9 mouse cellular contexts compared by ENCODE assay signal in genomic region chr4:129695815-129696157, GRCm38 (mm10). TPM values are rescaled to one million over a fixed set of nuclear protein-coding genes. Genes with fewer than 3 reads are reported as not detected.
DNase-seq lines count a peak whose midpoint lies in the region; ATAC-seq and TF ChIP-seq lines count a peak whose summit lies in the region.
"Had no signal": no experiment of that assay in that cellular context is flagged by ENCODE, and none has a peak within 500 bp of the region (broad histone marks: within the 10 kb centered on the region; RNA-seq: fewer than 3 reads in every experiment).

No protein-coding gene starts in this region.

- H3K4me3 ChIP-seq in kidney, embryonic 16.5 days (ENCODE audit: low read length) = peak overlapping the region; percentile 82
- H3K4me3 ChIP-seq in embryonic facial prominence, embryonic 11.5 days (ENCODE audit: low read depth, low read length) = peak overlapping the region; percentile 59
- H3K4me3 ChIP-seq in intestine, embryonic 14.5 days (ENCODE audit: low read depth, low read length) = peak overlapping the region; percentile 60
- peak overlapping the region; percentile 69 for H3K4me3 ChIP-seq in midbrain, postnatal 0 days (ENCODE audit: low read depth, low read length)

- no peak for DNase-seq in kidney, postnatal 10 days
- DNase-seq in embryonic facial prominence, embryonic 11.5 days (ENCODE audit: low spot score) = no peak
- no peak for DNase-seq in intestine, embryonic 14.5 days (ENCODE audit: low spot score)
- no peak for DNase-seq in midbrain, postnatal 0 days (ENCODE audit: low spot score)
- DNase-seq in layer of hippocampus, adult 9-10 months (ENCODE audit: low spot score) = no peak
- DNase-seq in right cerebral cortex, postnatal 14 days = no peak
- no peak for DNase-seq in thymus, postnatal 36 days
- DNase-seq: kidney, adult 9 months had no signal

- TF ChIP-seq CTCF in midbrain, postnatal 0 days (IDR thresholded peaks at IDR 0.05) = no peak

- no peaks in the 10 kb centered on the region for H3K9me3 ChIP-seq in kidney, embryonic 16.5 days (ENCODE audit: low read length)
- H3K9me3 ChIP-seq in embryonic facial prominence, embryonic 11.5 days (replicated peaks; ENCODE audit: control insufficient read depth, low read length) = no peaks in the 10 kb centered on the region
- H3K9me3 ChIP-seq in intestine, embryonic 14.5 days (ENCODE audit: control insufficient read depth, low read length) = no peaks in the 10 kb centered on the region
- H3K9me3 ChIP-seq in midbrain, postnatal 0 days (ENCODE audit: low read length) = no peaks in the 10 kb centered on the region

- peak overlapping the region; percentile 81 for H3K4me2 ChIP-seq in kidney, embryonic 16.5 days (replicated peaks; ENCODE audit: low read depth, low read length)
- peak overlapping the region; percentile 41 for H3K4me2 ChIP-seq in embryonic facial prominence, embryonic 11.5 days (ENCODE audit: low read depth, low read length)
- H3K4me2 ChIP-seq in intestine, embryonic 14.5 days (ENCODE audit: low read length) = peak overlapping the region; percentile 46
- peak overlapping the region; percentile 65 for H3K4me2 ChIP-seq in midbrain, postnatal 0 days (ENCODE audit: low read depth, low read length, poor library complexity, severe bottlenecking)

- 23% methylated on average over 6 of the region's 6 CpGs for WGBS in kidney, embryonic 16.5 days
- WGBS in embryonic facial prominence, embryonic 11.5 days = 25% methylated on average over 6 of the region's 6 CpGs
- 21% methylated on average over 6 of the region's 6 CpGs for WGBS in intestine, embryonic 14.5 days
- 21% methylated on average over 6 of the region's 6 CpGs for WGBS in midbrain, postnatal 0 days

- H3K27me3 ChIP-seq in kidney, embryonic 16.5 days (ENCODE audit: insufficient read depth, low read length) = no peaks in the 10 kb centered on the region
- no peaks in the 10 kb centered on the region for H3K27me3 ChIP-seq in embryonic facial prominence, embryonic 11.5 days (ENCODE audit: control insufficient read depth, insufficient read depth, low read length)
- no peaks in the 10 kb centered on the region for H3K27me3 ChIP-seq in intestine, embryonic 14.5 days (replicated peaks; ENCODE audit: control insufficient read depth, insufficient read depth, low read length)
- no peaks in the 10 kb centered on the region for H3K27me3 ChIP-seq in midbrain, postnatal 0 days (ENCODE audit: insufficient read depth, low read length)

- ATAC-seq in kidney, embryonic 16.5 days (ENCODE audit: low FRiP score, low TSS enrichment) = peak; percentile 5; the same call in 1 of the 2 replicates
- no peak for ATAC-seq in embryonic facial prominence, embryonic 11.5 days (replicated peaks; ENCODE audit: insufficient number of reproducible peaks, low FRiP score, low TSS enrichment, low read depth)
- ATAC-seq in intestine, embryonic 14.5 days (replicated peaks; ENCODE audit: low FRiP score, low TSS enrichment, low read depth) = no peak
- ATAC-seq in midbrain, postnatal 0 days (ENCODE audit: low FRiP score) = no peak

- H3K36me3 ChIP-seq in kidney, embryonic 16.5 days (ENCODE audit: insufficient read depth, low read length) = peaks cover 23% of the 10 kb centered on the region
- peaks cover 4% of the 10 kb centered on the region for H3K36me3 ChIP-seq in embryonic facial prominence, embryonic 11.5 days (replicated peaks; ENCODE audit: control insufficient read depth, insufficient read depth, low read depth, low read length)
- peaks cover 33% of the 10 kb centered on the region for H3K36me3 ChIP-seq in intestine, embryonic 14.5 days (ENCODE audit: control insufficient read depth, insufficient read depth, low read length)
- H3K36me3 ChIP-seq in midbrain, postnatal 0 days (ENCODE audit: insufficient read depth, low read length) = peaks cover 21% of the 10 kb centered on the region

- H3K4me1 ChIP-seq in kidney, embryonic 16.5 days (ENCODE audit: insufficient read depth, low read length) = peaks cover 17% of the 10 kb centered on the region
- peaks cover 5% of the 10 kb centered on the region for H3K4me1 ChIP-seq in embryonic facial prominence, embryonic 11.5 days (ENCODE audit: control insufficient read depth, insufficient read depth, low read length)
- H3K4me1 ChIP-seq in intestine, embryonic 14.5 days (replicated peaks; ENCODE audit: control insufficient read depth, insufficient read depth, low read length) = peaks cover 6% of the 10 kb centered on the region
- H3K4me1 ChIP-seq in midbrain, postnatal 0 days (ENCODE audit: insufficient read depth, low read length) = peaks cover 6% of the 10 kb centered on the region

- peak overlapping the region; percentile 79 for H3K9ac ChIP-seq in kidney, embryonic 16.5 days (replicated peaks; ENCODE audit: low read length)
- H3K9ac ChIP-seq in embryonic facial prominence, embryonic 11.5 days (replicated peaks; ENCODE audit: low read length) = peak overlapping the region; percentile 80
- peak overlapping the region; percentile 57 for H3K9ac ChIP-seq in intestine, embryonic 14.5 days (ENCODE audit: low read length)
- H3K9ac ChIP-seq in midbrain, postnatal 0 days (replicated peaks; ENCODE audit: low read length, poor library complexity, severe bottlenecking) = peak overlapping the region; percentile 74

- H3K27ac ChIP-seq in kidney, embryonic 16.5 days (ENCODE audit: low read length) = peak overlapping the region; percentile 80
- no peak overlapping the region for H3K27ac ChIP-seq in embryonic facial prominence, embryonic 11.5 days (replicated peaks; ENCODE audit: low read depth, low read length)
- no peak overlapping the region for H3K27ac ChIP-seq in intestine, embryonic 14.5 days (ENCODE audit: low read depth)
- H3K27ac ChIP-seq in midbrain, postnatal 0 days (ENCODE audit: low read depth, low read length) = peak overlapping the region; percentile 93

RNA-seq across cellular contexts. Expression of gene Tmem39b, which starts 0.9 kb away (rescaled TPM):
- 20.6 and 21.7 TPM in 2 replicates for polyA plus RNA-seq in kidney, embryonic 16.5 days (2015; fragmentation: Nextera tagmentation; extraction: Ambion mirVana)
- polyA plus RNA-seq in embryonic facial prominence, embryonic 11.5 days (2014; fragmentation: Nextera tagmentation; extraction: Ambion mirVana) = 29.1 and 38.6 TPM in 2 replicates
- 26.6 and 28.9 TPM in 2 replicates for polyA plus RNA-seq in intestine, embryonic 14.5 days (2014; fragmentation: Nextera tagmentation; extraction: Ambion mirVana)
- total RNA-seq in midbrain, postnatal 0 days (2014; rRNA removed) = 26.0 and 29.6 TPM in 2 replicates
- 15.9 and 16.4 TPM in 2 replicates for polyA plus RNA-seq in midbrain, postnatal 0 days (2015; fragmentation: Nextera tagmentation; extraction: Ambion mirVana)

RNA-seq across cellular contexts. Expression of gene Kpna6, which starts 23.2 kb away (rescaled TPM):
- 19.9 and 21.3 TPM in 2 replicates for polyA plus RNA-seq in kidney, embryonic 16.5 days (2015; fragmentation: Nextera tagmentation; extraction: Ambion mirVana)
- 12.5 and 13.3 TPM in 2 replicates for polyA plus RNA-seq in embryonic facial prominence, embryonic 11.5 days (2014; fragmentation: Nextera tagmentation; extraction: Ambion mirVana)
- polyA plus RNA-seq in intestine, embryonic 14.5 days (2014; fragmentation: Nextera tagmentation; extraction: Ambion mirVana) = 13.3 and 13.4 TPM in 2 replicates
- 63.1 and 65.3 TPM in 2 replicates for total RNA-seq in midbrain, postnatal 0 days (2014; rRNA removed)
- polyA plus RNA-seq in midbrain, postnatal 0 days (2015; fragmentation: Nextera tagmentation; extraction: Ambion mirVana) = 13.5 and 14.9 TPM in 2 replicates

RNA-seq across cellular contexts. Expression of gene Khdrbs1, which starts 46.3 kb away (rescaled TPM):
- polyA plus RNA-seq in kidney, embryonic 16.5 days (2015; fragmentation: Nextera tagmentation; extraction: Ambion mirVana) = 92.1 and 105 TPM in 2 replicates
- polyA plus RNA-seq in embryonic facial prominence, embryonic 11.5 days (2014; fragmentation: Nextera tagmentation; extraction: Ambion mirVana) = 175 and 193 TPM in 2 replicates
- polyA plus RNA-seq in intestine, embryonic 14.5 days (2014; fragmentation: Nextera tagmentation; extraction: Ambion mirVana) = 96.5 and 106 TPM in 2 replicates
- total RNA-seq in midbrain, postnatal 0 days (2014; rRNA removed) = 80.8 and 101 TPM in 2 replicates
- 78.0 and 87.2 TPM in 2 replicates for polyA plus RNA-seq in midbrain, postnatal 0 days (2015; fragmentation: Nextera tagmentation; extraction: Ambion mirVana)

RNA-seq across cellular contexts. Expression of gene Txlna, which starts 54.9 kb away (rescaled TPM):
- 89.5 and 94.4 TPM in 2 replicates for polyA plus RNA-seq in kidney, embryonic 16.5 days (2015; fragmentation: Nextera tagmentation; extraction: Ambion mirVana)
- 100 and 101 TPM in 2 replicates for polyA plus RNA-seq in embryonic facial prominence, embryonic 11.5 days (2014; fragmentation: Nextera tagmentation; extraction: Ambion mirVana)
- 81.7 and 92.8 TPM in 2 replicates for polyA plus RNA-seq in intestine, embryonic 14.5 days (2014; fragmentation: Nextera tagmentation; extraction: Ambion mirVana)
- total RNA-seq in midbrain, postnatal 0 days (2014; rRNA removed) = 33.4 and 38.2 TPM in 2 replicates
- polyA plus RNA-seq in midbrain, postnatal 0 days (2015; fragmentation: Nextera tagmentation; extraction: Ambion mirVana) = 25.6 and 27.2 TPM in 2 replicates

Comparison
In these comparisons a context has a peak if more than half of its experiments do, and no peak if none do; other contexts are left out.
1. H3K27ac ChIP-seq: peak in kidney, embryonic 16.5 days (single experiment) and midbrain, postnatal 0 days (single experiment); none in embryonic facial prominence, embryonic 11.5 days (single experiment) and intestine, embryonic 14.5 days (single experiment).
2. Peak in every context shown above with its lines, with median percentiles within 50 percentile points of each other: H3K4me2 ChIP-seq, H3K4me3 ChIP-seq and H3K9ac ChIP-seq.